Mouse (Mus musculus): ENCODE results near the gene Cd248. TPM values are rescaled to one million over a fixed set of nuclear protein-coding genes. Genes with fewer than 3 reads are reported as not detected.

Cd248 gene
- polyA plus RNA-seq, 1 experiment from 2014 or later: 26.4 TPM

DNA sequence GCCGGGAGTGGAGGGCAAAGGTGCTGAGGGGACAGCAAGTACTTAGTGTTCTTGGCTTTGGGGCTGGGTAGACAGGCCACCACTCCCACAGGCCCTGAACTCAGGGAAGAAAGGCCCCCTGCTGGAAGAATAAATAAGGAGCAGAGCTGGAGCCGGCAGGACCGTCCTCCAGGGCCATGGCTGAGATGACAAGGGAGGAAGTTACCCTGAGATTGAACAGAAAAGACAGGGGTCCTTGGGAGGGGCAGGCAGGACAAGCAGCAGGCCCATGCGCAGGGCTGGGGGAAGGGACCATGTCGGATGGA, 40.3 kb downstream of the Cd248 start:
- peaks cover 77% of the 10 kb centered on the region for H3K36me3 ChIP-seq (replicated peaks; ENCODE audit: control insufficient read depth, insufficient read depth)
- no peak overlapping the region for H3K4me3 ChIP-seq (replicated peaks; ENCODE audit: low read length)
- no peaks in the 10 kb centered on the region for H3K27me3 ChIP-seq (ENCODE audit: control insufficient read depth, insufficient read depth, low read length)
- H3K9ac ChIP-seq: no peak overlapping the region
- no peak for ATAC-seq (ENCODE audit: low FRiP score)
- H3K27ac ChIP-seq: no peak overlapping the region
- peaks cover 7% of the 10 kb centered on the region for H3K4me1 ChIP-seq (replicated peaks; ENCODE audit: control insufficient read depth, insufficient read depth, low read length)
- WGBS: 20% methylated on average over 5 of the region's 5 CpGs
- H3K9me3 ChIP-seq (ENCODE audit: control insufficient read depth, low read length): no peaks in the 10 kb centered on the region
- DNase-seq (ENCODE audit: low spot score): no peak
- no peak overlapping the region for H3K4me2 ChIP-seq (replicated peaks)

- H3K27ac ChIP-seq: no peak overlapping the region
- peaks cover 7% of the 10 kb centered on the region for H3K4me1 ChIP-seq (replicated peaks; ENCODE audit: control insufficient read depth, insufficient read depth, low read length)
- 65% methylated on average over 4 of the region's 4 CpGs for WGBS
- no peaks in the 10 kb centered on the region for H3K27me3 ChIP-seq (ENCODE audit: control insufficient read depth, insufficient read depth, low read length)
- H3K4me3 ChIP-seq (replicated peaks; ENCODE audit: low read length): no peak overlapping the region
- DNase-seq (ENCODE audit: low spot score) (no peak), ATAC-seq (ENCODE audit: low FRiP score) (no peak)
- H3K9ac ChIP-seq: no peak overlapping the region
- no peak overlapping the region for H3K4me2 ChIP-seq (replicated peaks)
- peaks cover 77% of the 10 kb centered on the region for H3K36me3 ChIP-seq (replicated peaks; ENCODE audit: control insufficient read depth, insufficient read depth)
- H3K9me3 ChIP-seq (ENCODE audit: control insufficient read depth, low read length): no peaks in the 10 kb centered on the region
These were observed 40.8 kb downstream of the Cd248 start for GRCm38 (mm10) chr19:5108702-5109101.

GRCm38 (mm10) chr19:5109659-5110453, 42.0 kb downstream of the Cd248 start:
- DNase-seq (ENCODE audit: low spot score) (no peak), ATAC-seq (ENCODE audit: low FRiP score) (no peak)
- H3K4me1 ChIP-seq (replicated peaks; ENCODE audit: control insufficient read depth, insufficient read depth, low read length): peaks cover 7% of the 10 kb centered on the region
- WGBS: 77% methylated on average over 19 of the region's 19 CpGs
- no peaks in the 10 kb centered on the region for H3K27me3 ChIP-seq (ENCODE audit: control insufficient read depth, insufficient read depth, low read length)
- no peak overlapping the region for H3K27ac ChIP-seq
- no peak overlapping the region for H3K4me2 ChIP-seq (replicated peaks)
- H3K36me3 ChIP-seq (replicated peaks; ENCODE audit: control insufficient read depth, insufficient read depth): peaks cover 77% of the 10 kb centered on the region
- H3K9ac ChIP-seq: no peak overlapping the region
- H3K9me3 ChIP-seq (ENCODE audit: control insufficient read depth, low read length): no peaks in the 10 kb centered on the region
- no peak overlapping the region for H3K4me3 ChIP-seq (replicated peaks; ENCODE audit: low read length)

GRCm38 (mm10) chr19:5113783-5114182, 45.9 kb downstream of the Cd248 start:
- DNase-seq (ENCODE audit: low spot score): no peak

GRCm38 (mm10) chr19:5117494-5118383, 49.9 kb downstream of the Cd248 start:
- Histone ChIP-seq H3K4me2 (replicated peaks) (peak overlapping the region; percentile 81), H3K27me3 (ENCODE audit: control insufficient read depth, insufficient read depth, low read length) (no peaks in the 10 kb centered on the region), H3K4me3 (replicated peaks; ENCODE audit: low read length) (peak overlapping the region; percentile 93), H3K36me3 (replicated peaks; ENCODE audit: control insufficient read depth, insufficient read depth) (peaks cover 27% of the 10 kb centered on the region), H3K9ac (peak overlapping the region; percentile 94), H3K27ac (peak overlapping the region; percentile 94), H3K9me3 (ENCODE audit: control insufficient read depth, low read length) (no peaks in the 10 kb centered on the region), H3K4me1 (replicated peaks; ENCODE audit: control insufficient read depth, insufficient read depth, low read length) (peaks cover 20% of the 10 kb centered on the region)
- peak; percentile 87 for DNase-seq (ENCODE audit: low spot score)
- ATAC-seq (ENCODE audit: low FRiP score): peak; percentile 89
- 1% methylated on average over 71 of the region's 83 CpGs for WGBS

More at GRCm38 (mm10) chr19:5113783-5114182, 45.9 kb downstream of the Cd248 start:
- ATAC-seq (ENCODE audit: low FRiP score): no peak
- no peak overlapping the region for H3K4me3 ChIP-seq (replicated peaks; ENCODE audit: low read length)
- peaks cover 66% of the 10 kb centered on the region for H3K36me3 ChIP-seq (replicated peaks; ENCODE audit: control insufficient read depth, insufficient read depth)
- 82% methylated on average over 7 of the region's 7 CpGs for WGBS
- H3K27me3 ChIP-seq (ENCODE audit: control insufficient read depth, insufficient read depth, low read length): no peaks in the 10 kb centered on the region
- peaks cover 13% of the 10 kb centered on the region for H3K4me1 ChIP-seq (replicated peaks; ENCODE audit: control insufficient read depth, insufficient read depth, low read length)
- H3K27ac ChIP-seq: peak overlapping the region; percentile 16; the same call in 1 of the 2 replicates
- no peak overlapping the region for H3K9ac ChIP-seq
- no peak overlapping the region for H3K4me2 ChIP-seq (replicated peaks)
- no peaks in the 10 kb centered on the region for H3K9me3 ChIP-seq (ENCODE audit: control insufficient read depth, low read length)

GRCm38 (mm10) chr19:5118384-5118698, 50.5 kb downstream of the Cd248 start, which contains the start of gene Klc2:
Gene Klc2 (minus strand): TSS chr19:5118560.
- ATAC-seq (ENCODE audit: low FRiP score): no peak; the same call in 1 of the 2 replicates
- under 1% methylated on average over 18 of the region's 18 CpGs for WGBS

More at GRCm38 (mm10) chr19:5118384-5118698, 50.5 kb downstream of the Cd248 start, which contains the start of gene Klc2:
- Histone ChIP-seq H3K36me3 (replicated peaks; ENCODE audit: control insufficient read depth, insufficient read depth) (peaks cover 21% of the 10 kb centered on the region), H3K27me3 (ENCODE audit: control insufficient read depth, insufficient read depth, low read length) (no peaks in the 10 kb centered on the region), H3K4me3 (replicated peaks; ENCODE audit: low read length) (peak within 1 kb of the TSS; percentile 93), H3K4me2 (replicated peaks) (peak within 1 kb of the TSS; percentile 81), H3K9me3 (ENCODE audit: control insufficient read depth, low read length) (no peaks in the 10 kb centered on the region), H3K9ac (peak within 1 kb of the TSS; percentile 94), H3K4me1 (replicated peaks; ENCODE audit: control insufficient read depth, insufficient read depth, low read length) (peaks cover 20% of the 10 kb centered on the region), H3K27ac (peak within 1 kb of the TSS; percentile 94)
- DNase-seq (ENCODE audit: low spot score): no peak

Other genes starting within 250 kb of the Cd248 start
- 31.9 and 41.4 TPM in 2 replicates for gene Ccs, start 228.7 kb upstream of the Cd248 start, polyA plus RNA-seq (2014; fragmentation: Nextera tagmentation; extraction: Ambion mirVana)
- 0.71 and 0.81 TPM in 2 replicates for gene Ccdc87, start 228.7 kb upstream of the Cd248 start, polyA plus RNA-seq (2014; fragmentation: Nextera tagmentation; extraction: Ambion mirVana)
- gene Ctsf, start 212.9 kb upstream of the Cd248 start, polyA plus RNA-seq (2014; fragmentation: Nextera tagmentation; extraction: Ambion mirVana): 68.8 and 74.4 TPM in 2 replicates
- gene Actn3, start 190.2 kb upstream of the Cd248 start, polyA plus RNA-seq (2014; fragmentation: Nextera tagmentation; extraction: Ambion mirVana): 2.9 and 3.2 TPM in 2 replicates
- 17.0 and 17.7 TPM in 2 replicates for gene Zdhhc24, start 189.4 kb upstream of the Cd248 start, polyA plus RNA-seq (2014; fragmentation: Nextera tagmentation; extraction: Ambion mirVana)
- 12.5 and 12.9 TPM in 2 replicates for gene Bbs1, start 161.4 kb upstream of the Cd248 start, polyA plus RNA-seq (2014; fragmentation: Nextera tagmentation; extraction: Ambion mirVana)
- gene Dpp3, start 139.8 kb upstream of the Cd248 start, polyA plus RNA-seq (2014; fragmentation: Nextera tagmentation; extraction: Ambion mirVana): 90.7 and 95.7 TPM in 2 replicates
- gene Peli3, start 125.0 kb upstream of the Cd248 start, polyA plus RNA-seq (2014; fragmentation: Nextera tagmentation; extraction: Ambion mirVana): 9.5 and 11.6 TPM in 2 replicates
- gene Mrpl11, start 105.9 kb upstream of the Cd248 start, polyA plus RNA-seq (2014; fragmentation: Nextera tagmentation; extraction: Ambion mirVana): 119 TPM in 2 replicates
- 0.23 and 0.31 TPM in 2 replicates for gene Npas4, start 77.8 kb upstream of the Cd248 start, polyA plus RNA-seq (2014; fragmentation: Nextera tagmentation; extraction: Ambion mirVana)
- 9.9 and 10.7 TPM in 2 replicates for gene Slc29a2, start 44.2 kb upstream of the Cd248 start, polyA plus RNA-seq (2014; fragmentation: Nextera tagmentation; extraction: Ambion mirVana)
- gene B4gat1, start 29.3 kb upstream of the Cd248 start, polyA plus RNA-seq (2014; fragmentation: Nextera tagmentation; extraction: Ambion mirVana): 93.7 and 101 TPM in 2 replicates
- 1.4 and 1.9 TPM in 2 replicates for gene AC124502.3, start 29.2 kb upstream of the Cd248 start, polyA plus RNA-seq (2014; fragmentation: Nextera tagmentation; extraction: Ambion mirVana)
- 28.6 and 29.5 TPM in 2 replicates for gene Brms1, start 26.7 kb upstream of the Cd248 start, polyA plus RNA-seq (2014; fragmentation: Nextera tagmentation; extraction: Ambion mirVana)
- 1.1 and 1.4 TPM in 2 replicates for gene Rin1, start 17.6 kb upstream of the Cd248 start, polyA plus RNA-seq (2014; fragmentation: Nextera tagmentation; extraction: Ambion mirVana)
- 20.7 and 23.8 TPM in 2 replicates for gene Tmem151a, start 17.5 kb downstream of the Cd248 start, polyA plus RNA-seq (2014; fragmentation: Nextera tagmentation; extraction: Ambion mirVana)
- 62.4 and 72.6 TPM in 2 replicates for gene Yif1a, start 20.5 kb downstream of the Cd248 start, polyA plus RNA-seq (2014; fragmentation: Nextera tagmentation; extraction: Ambion mirVana)
- 485 and 502 TPM in 2 replicates for gene Cnih2, start 30.4 kb downstream of the Cd248 start, polyA plus RNA-seq (2014; fragmentation: Nextera tagmentation; extraction: Ambion mirVana)
- 210 and 213 TPM in 2 replicates for gene Rab1b, start 39.0 kb downstream of the Cd248 start, polyA plus RNA-seq (2014; fragmentation: Nextera tagmentation; extraction: Ambion mirVana)
- gene Klc2, start 50.5 kb downstream of the Cd248 start, polyA plus RNA-seq (2014; fragmentation: Nextera tagmentation; extraction: Ambion mirVana): 72.7 and 72.9 TPM in 2 replicates
- gene Pacs1, start 205.0 kb downstream of the Cd248 start, polyA plus RNA-seq (2014; fragmentation: Nextera tagmentation; extraction: Ambion mirVana): 54.3 and 59.7 TPM in 2 replicates
- gene Sf3b2, start 227.4 kb downstream of the Cd248 start, polyA plus RNA-seq (2014; fragmentation: Nextera tagmentation; extraction: Ambion mirVana): 299 and 305 TPM in 2 replicates
- gene Gal3st3, start 230.3 kb downstream of the Cd248 start, polyA plus RNA-seq (2014; fragmentation: Nextera tagmentation; extraction: Ambion mirVana): 34.2 and 39.8 TPM in 2 replicates

All from hindbrain, embryonic 14.5 days (tissue).